Mouse (Mus musculus): ENCODE data around the gene Gapdhs.

GRCm38 (mm10) chr7:30769236-30769635 is 25.8 kb upstream of the Gapdhs start:
- TF ChIP-seq CTCF (IDR thresholded peaks at IDR 0.05; ENCODE audit: borderline replicate concordance, extremely low read depth, insufficient read depth, insufficient read length) (no peak), POLR2A (IDR thresholded peaks at IDR 0.05; ENCODE audit: borderline replicate concordance, extremely low read depth, insufficient read depth, insufficient read length, poor library complexity, severe bottlenecking) (no peak)

All from brain, embryonic 14.5 days (tissue).